Mouse (Mus musculus): Measurements from ENCODE around the gene Vps25. TPM values are rescaled to one million over a fixed set of nuclear protein-coding genes. Genes with fewer than 3 reads are reported as not detected.
A peak's percentile ranks its signal among the peaks of the same experiment; 100 is the strongest.

Vps25 gene
- polyA plus RNA-seq, 1 experiment from 2014 or later = 105 TPM

DNA sequence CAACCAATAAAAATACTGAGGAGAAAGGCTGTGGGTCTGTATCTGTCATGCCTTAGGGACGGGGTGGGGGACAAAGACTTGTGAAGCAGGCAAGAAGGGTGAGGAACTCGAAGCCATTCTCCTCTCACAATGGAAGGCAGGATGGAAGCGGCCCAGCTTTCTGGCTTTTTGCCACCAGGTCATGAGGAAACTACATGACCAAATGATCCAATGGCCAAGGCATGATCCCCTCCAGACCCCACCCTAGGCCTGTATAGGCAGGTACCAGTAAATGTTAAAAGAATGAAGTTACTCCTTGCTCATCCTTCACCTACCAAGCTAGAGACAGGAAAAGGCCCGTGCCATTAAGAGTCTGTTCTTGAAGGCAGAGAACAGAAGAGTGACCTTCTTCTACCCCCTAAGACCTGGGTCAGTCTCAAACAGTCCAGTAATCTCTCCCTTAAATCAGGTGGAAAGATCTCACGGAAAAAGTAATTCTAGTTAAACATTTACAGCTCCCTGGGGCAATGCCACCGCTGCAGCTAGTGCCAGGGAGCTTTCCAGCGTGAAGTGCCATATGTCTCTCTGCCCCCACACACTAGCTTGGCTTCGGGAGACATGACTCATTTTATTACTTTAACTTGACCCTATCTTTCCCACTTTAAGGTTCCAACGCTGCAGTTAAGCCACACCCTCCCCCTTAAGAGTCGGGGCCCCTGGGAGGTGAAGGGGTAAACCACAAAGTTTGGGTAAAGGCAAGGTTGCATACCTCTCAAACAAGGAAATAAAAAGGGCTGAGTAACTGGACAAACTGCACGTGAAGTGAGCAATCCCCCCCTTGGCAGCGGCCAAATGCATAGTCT is 24.1 kb downstream of the Vps25 start:
- 64% methylated on average over 12 of the region's 12 CpGs for WGBS
- Histone ChIP-seq H3K27ac (ENCODE audit: low read length) (no peak overlapping the region), H3K4me2 (ENCODE audit: low read depth, low read length) (peak overlapping the region; percentile 84), H3K27me3 (ENCODE audit: control insufficient read depth, insufficient read depth, low read length) (no peaks in the 10 kb centered on the region), H3K4me1 (ENCODE audit: control insufficient read depth, insufficient read depth, low read length) (peaks cover 18% of the 10 kb centered on the region), H3K36me3 (ENCODE audit: control insufficient read depth, insufficient read depth) (no peaks in the 10 kb centered on the region), H3K4me3 (ENCODE audit: low read length) (peak overlapping the region; percentile 89), H3K9me3 (replicated peaks; ENCODE audit: control insufficient read depth, low read length) (no peaks in the 10 kb centered on the region), H3K9ac (ENCODE audit: low read length) (peak overlapping the region; percentile 94)
- ATAC-seq (replicated peaks; ENCODE audit: extremely low read depth, insufficient read depth, low FRiP score) = no peak

DNA sequence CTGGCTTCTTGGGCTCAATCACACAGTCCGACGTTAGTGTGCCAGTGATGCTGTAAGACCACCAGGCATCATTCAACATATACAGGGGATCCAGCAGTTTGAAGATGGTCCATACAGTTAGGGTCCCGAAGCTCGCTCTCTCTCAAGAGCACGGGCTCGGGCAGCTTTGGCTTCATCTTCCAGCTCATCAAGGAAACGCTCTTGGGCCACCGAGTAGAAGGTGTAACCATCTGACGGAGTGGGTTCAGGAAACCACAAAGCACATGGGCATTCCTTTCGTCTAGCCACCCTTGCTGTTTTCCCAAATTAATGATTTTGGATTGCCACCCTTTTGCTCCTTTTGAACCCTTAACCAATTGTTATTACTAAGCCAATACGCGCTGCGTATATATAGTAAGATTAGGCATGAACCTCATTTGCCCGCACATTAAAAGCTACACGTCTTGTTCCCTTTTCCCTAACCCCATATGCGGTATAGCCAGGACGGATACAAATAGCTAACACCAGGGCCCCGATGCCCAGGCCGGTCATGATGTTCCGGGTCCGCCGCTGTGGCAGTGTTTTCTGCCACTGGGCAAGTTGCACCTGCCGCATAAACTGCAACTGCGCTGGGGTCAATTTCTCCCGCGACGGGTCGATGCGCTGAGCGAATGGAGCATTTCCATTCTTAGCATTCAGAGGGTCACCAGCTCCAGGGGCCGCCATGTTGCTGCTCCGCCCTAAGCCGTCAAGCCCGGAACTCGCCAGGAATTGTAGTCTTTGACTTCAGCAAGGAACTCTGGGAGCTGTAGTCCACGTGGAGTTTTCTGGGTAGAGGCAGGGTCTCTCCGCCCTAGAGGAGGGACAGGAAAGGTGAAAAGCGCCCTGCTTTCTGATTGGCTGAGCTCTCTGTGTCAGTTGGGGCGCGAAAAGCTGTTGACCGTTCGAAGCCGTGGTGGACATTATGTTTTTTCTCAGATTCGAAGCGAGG is 25.0 kb downstream of the Vps25 start, which contains the start of the genes Cntd1 and Coa3:
Gene Cntd1 (plus strand): TSS at position 790 of the 970 bp plus-strand sequence.
Gene Coa3 (minus strand): TSS at position 892 of the 970 bp plus-strand sequence.
- ATAC-seq (replicated peaks; ENCODE audit: extremely low read depth, insufficient read depth, low FRiP score) = peak; percentile 96

GRCm38 (mm10) chr11:101279193-101279569 is 25.7 kb downstream of the Vps25 start:
- peak overlapping the region; percentile 84 for H3K4me2 ChIP-seq (ENCODE audit: low read depth, low read length)
- H3K27me3 ChIP-seq (ENCODE audit: control insufficient read depth, insufficient read depth, low read length) = no peaks in the 10 kb centered on the region
- H3K9me3 ChIP-seq (replicated peaks; ENCODE audit: control insufficient read depth, low read length) = no peaks in the 10 kb centered on the region
- 56% methylated on average over 14 of the region's 14 CpGs for WGBS
- H3K4me1 ChIP-seq (ENCODE audit: control insufficient read depth, insufficient read depth, low read length) = peaks cover 18% of the 10 kb centered on the region
- no peak overlapping the region for H3K27ac ChIP-seq (ENCODE audit: low read length)
- peak overlapping the region; percentile 46 for H3K9ac ChIP-seq (ENCODE audit: low read length)
- ATAC-seq (replicated peaks; ENCODE audit: extremely low read depth, insufficient read depth, low FRiP score) = 0 out of 2 replicates have a peak, but pooled peaks have one; percentile 15
- no peaks in the 10 kb centered on the region for H3K36me3 ChIP-seq (ENCODE audit: control insufficient read depth, insufficient read depth)
- H3K4me3 ChIP-seq (ENCODE audit: low read length) = peak overlapping the region; percentile 89

More for the DNA sequence above, 25.0 kb downstream of the Vps25 start, which contains the start of the genes Cntd1 and Coa3:
- H3K27me3 ChIP-seq (ENCODE audit: control insufficient read depth, insufficient read depth, low read length) = no peaks in the 10 kb centered on the region
- H3K9me3 ChIP-seq (replicated peaks; ENCODE audit: control insufficient read depth, low read length) = no peaks in the 10 kb centered on the region
- peaks cover 18% of the 10 kb centered on the region for H3K4me1 ChIP-seq (ENCODE audit: control insufficient read depth, insufficient read depth, low read length)
- H3K36me3 ChIP-seq (ENCODE audit: control insufficient read depth, insufficient read depth) = no peaks in the 10 kb centered on the region
- peak within 1 kb of the TSS; percentile 77 for H3K27ac ChIP-seq (ENCODE audit: low read length)
- peak within 1 kb of the TSS; percentile 89 for H3K4me3 ChIP-seq (ENCODE audit: low read length)
- peak within 1 kb of the TSS; percentile 84 for H3K4me2 ChIP-seq (ENCODE audit: low read depth, low read length)
- 7% methylated on average over 45 of the region's 45 CpGs for WGBS
- H3K9ac ChIP-seq (ENCODE audit: low read length) = peak within 1 kb of the TSS; percentile 94

DNA sequence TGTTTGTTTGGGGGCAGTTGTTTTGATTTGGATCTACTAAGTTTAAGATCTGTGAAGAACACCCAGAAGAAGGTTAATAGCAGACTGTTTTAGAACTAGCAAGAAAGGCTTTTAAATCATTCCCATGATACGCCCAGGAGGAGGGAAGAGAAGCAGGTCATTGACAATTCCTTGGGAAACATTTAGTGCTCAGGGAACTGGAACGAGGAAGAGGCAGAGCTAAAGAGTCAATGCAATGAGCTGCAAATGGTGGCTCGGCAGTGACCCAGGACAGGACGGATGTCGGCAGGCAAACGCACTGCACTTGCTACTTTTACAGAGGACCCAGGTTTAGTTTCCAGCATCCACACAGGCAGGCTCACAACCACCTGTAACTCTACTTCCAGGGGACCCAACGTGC is 27.3 kb downstream of the Vps25 start:
- 46% methylated on average over 7 of the region's 7 CpGs for WGBS
- no peak overlapping the region for H3K27ac ChIP-seq (ENCODE audit: low read length)
- H3K4me1 ChIP-seq (ENCODE audit: control insufficient read depth, insufficient read depth, low read length) = peaks cover 18% of the 10 kb centered on the region
- H3K4me2 ChIP-seq (ENCODE audit: low read depth, low read length) = no peak overlapping the region
- no peak overlapping the region for H3K4me3 ChIP-seq (ENCODE audit: low read length)
- H3K9me3 ChIP-seq (replicated peaks; ENCODE audit: control insufficient read depth, low read length) = no peaks in the 10 kb centered on the region
- H3K9ac ChIP-seq (ENCODE audit: low read length) = no peak overlapping the region
- H3K36me3 ChIP-seq (ENCODE audit: control insufficient read depth, insufficient read depth) = no peaks in the 10 kb centered on the region
- ATAC-seq (replicated peaks; ENCODE audit: extremely low read depth, insufficient read depth, low FRiP score) = no peak
- H3K27me3 ChIP-seq (ENCODE audit: control insufficient read depth, insufficient read depth, low read length) = no peaks in the 10 kb centered on the region

GRCm38 (mm10) chr11:101282896-101283295 is 29.4 kb downstream of the Vps25 start:
- no peak overlapping the region for H3K27ac ChIP-seq (ENCODE audit: low read length)
- H3K4me2 ChIP-seq (ENCODE audit: low read depth, low read length) = no peak overlapping the region
- no peak for ATAC-seq (replicated peaks; ENCODE audit: extremely low read depth, insufficient read depth, low FRiP score)
- H3K9ac ChIP-seq (ENCODE audit: low read length) = no peak overlapping the region
- H3K4me1 ChIP-seq (ENCODE audit: control insufficient read depth, insufficient read depth, low read length) = peaks cover 7% of the 10 kb centered on the region
- H3K27me3 ChIP-seq (ENCODE audit: control insufficient read depth, insufficient read depth, low read length) = no peaks in the 10 kb centered on the region
- peaks cover 8% of the 10 kb centered on the region for H3K36me3 ChIP-seq (ENCODE audit: control insufficient read depth, insufficient read depth)
- no peaks in the 10 kb centered on the region for H3K9me3 ChIP-seq (replicated peaks; ENCODE audit: control insufficient read depth, low read length)
- WGBS = 32% methylated on average over 5 of the region's 5 CpGs
- no peak overlapping the region for H3K4me3 ChIP-seq (ENCODE audit: low read length)

GRCm38 (mm10) chr11:101283805-101284204 is 30.3 kb downstream of the Vps25 start:
- Histone ChIP-seq H3K36me3 (ENCODE audit: control insufficient read depth, insufficient read depth) (peaks cover 17% of the 10 kb centered on the region), H3K4me2 (ENCODE audit: low read depth, low read length) (no peak overlapping the region), H3K4me3 (ENCODE audit: low read length) (no peak overlapping the region), H3K4me1 (ENCODE audit: control insufficient read depth, insufficient read depth, low read length) (0 out of 2 replicates have a peak, but pooled peaks cover 3% of the 10 kb centered on the region), H3K27ac (ENCODE audit: low read length) (no peak overlapping the region), H3K27me3 (ENCODE audit: control insufficient read depth, insufficient read depth, low read length) (no peaks in the 10 kb centered on the region), H3K9ac (ENCODE audit: low read length) (no peak overlapping the region), H3K9me3 (replicated peaks; ENCODE audit: control insufficient read depth, low read length) (no peaks in the 10 kb centered on the region)
- WGBS = 56% methylated on average over 4 of the region's 4 CpGs
- no peak for ATAC-seq (replicated peaks; ENCODE audit: extremely low read depth, insufficient read depth, low FRiP score)

DNA sequence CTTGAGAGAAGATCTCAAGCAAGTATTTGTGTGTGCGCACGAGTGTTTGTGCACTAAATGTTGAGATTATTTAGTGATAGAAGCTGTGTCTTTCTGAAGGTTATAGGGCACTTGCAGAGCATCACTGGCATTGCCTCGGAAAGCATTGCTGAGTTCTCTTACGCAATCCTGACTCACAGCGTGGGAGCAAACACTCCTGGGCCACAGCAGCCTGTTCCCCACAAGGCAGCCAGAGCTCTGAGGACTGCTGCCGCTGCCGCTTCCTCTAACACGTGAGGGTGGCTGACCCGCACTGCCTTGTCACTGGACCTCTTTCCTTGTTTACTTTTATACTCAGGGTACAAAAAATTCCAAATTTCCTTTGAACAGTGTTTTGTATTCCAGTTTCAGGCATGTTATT is 33.8 kb downstream of the Vps25 start:
- no peak overlapping the region for H3K4me3 ChIP-seq (ENCODE audit: low read length)
- 81% methylated on average over 9 of the region's 9 CpGs for WGBS
- no peak overlapping the region for H3K4me2 ChIP-seq (ENCODE audit: low read depth, low read length)
- no peaks in the 10 kb centered on the region for H3K27me3 ChIP-seq (ENCODE audit: control insufficient read depth, insufficient read depth, low read length)
- no peak overlapping the region for H3K9ac ChIP-seq (ENCODE audit: low read length)
- H3K36me3 ChIP-seq (ENCODE audit: control insufficient read depth, insufficient read depth) = peaks cover 40% of the 10 kb centered on the region
- no peaks in the 10 kb centered on the region for H3K9me3 ChIP-seq (replicated peaks; ENCODE audit: control insufficient read depth, low read length)
- ATAC-seq (replicated peaks; ENCODE audit: extremely low read depth, insufficient read depth, low FRiP score) = no peak
- H3K4me1 ChIP-seq (ENCODE audit: control insufficient read depth, insufficient read depth, low read length) = no peaks in the 10 kb centered on the region
- H3K27ac ChIP-seq (ENCODE audit: low read length) = no peak overlapping the region

- 94% methylated on average over 8 of the region's 8 CpGs for WGBS
- Histone ChIP-seq H3K9ac (ENCODE audit: low read length) (no peak overlapping the region), H3K4me3 (ENCODE audit: low read length) (no peak overlapping the region), H3K4me1 (ENCODE audit: control insufficient read depth, insufficient read depth, low read length) (no peaks in the 10 kb centered on the region), H3K36me3 (ENCODE audit: control insufficient read depth, insufficient read depth) (peaks cover 61% of the 10 kb centered on the region), H3K27ac (ENCODE audit: low read length) (no peak overlapping the region), H3K9me3 (replicated peaks; ENCODE audit: control insufficient read depth, low read length) (no peaks in the 10 kb centered on the region), H3K27me3 (ENCODE audit: control insufficient read depth, insufficient read depth, low read length) (no peaks in the 10 kb centered on the region), H3K4me2 (ENCODE audit: low read depth, low read length) (no peak overlapping the region)
- ATAC-seq (replicated peaks; ENCODE audit: extremely low read depth, insufficient read depth, low FRiP score) = no peak
Measured at GRCm38 (mm10) chr11:101291231-101291630, 37.7 kb downstream of the Vps25 start.
